Mouse (Mus musculus): ENCODE measurements around the gene Ano2.

The Ano2 gene

GRCm38 (mm10) chr6:125743203-125744100 is 53.2 kb downstream of the Ano2 start:
- no peak for DNase-seq

- DNase-seq = no peak
Observed at GRCm38 (mm10) chr6:125747322-125747930, 57.2 kb downstream of the Ano2 start.

- DNase-seq = no peak
Observed at GRCm38 (mm10) chr6:125748646-125749045, 58.4 kb downstream of the Ano2 start.

GRCm38 (mm10) chr6:125762851-125763519 is 72.8 kb downstream of the Ano2 start:
- DNase-seq = no peak

GRCm38 (mm10) chr6:125773256-125773655 is 83.0 kb downstream of the Ano2 start:
- DNase-seq = no peak

- DNase-seq = no peak
Observed at GRCm38 (mm10) chr6:125776291-125776690, 86.1 kb downstream of the Ano2 start.

GRCm38 (mm10) chr6:125802954-125803353 is 112.7 kb downstream of the Ano2 start:
- DNase-seq = no peak

GRCm38 (mm10) chr6:125803364-125804011 is 113.3 kb downstream of the Ano2 start:
- DNase-seq = no peak

GRCm38 (mm10) chr6:125808996-125809649 is 118.9 kb downstream of the Ano2 start:
- DNase-seq = no peak

- DNase-seq = no peak
Observed at GRCm38 (mm10) chr6:125811395-125811794, 121.2 kb downstream of the Ano2 start.

GRCm38 (mm10) chr6:125838121-125838520 is 147.9 kb downstream of the Ano2 start:
- DNase-seq = no peak

GRCm38 (mm10) chr6:125841284-125841683 is 151.1 kb downstream of the Ano2 start:
- no peak for DNase-seq

GRCm38 (mm10) chr6:125851196-125851595 is 161.0 kb downstream of the Ano2 start:
- no peak for DNase-seq

- no peak for DNase-seq
Observed at GRCm38 (mm10) chr6:125858294-125858693, 168.1 kb downstream of the Ano2 start.

- no peak for DNase-seq
Observed at GRCm38 (mm10) chr6:125868516-125868915, 178.3 kb downstream of the Ano2 start.

GRCm38 (mm10) chr6:125871482-125871881 is 181.3 kb downstream of the Ano2 start:
- no peak for DNase-seq

- DNase-seq = no peak
Observed at GRCm38 (mm10) chr6:125874742-125875141, 184.5 kb downstream of the Ano2 start.

- DNase-seq = no peak
Observed at GRCm38 (mm10) chr6:125876884-125877283, 186.7 kb downstream of the Ano2 start.

GRCm38 (mm10) chr6:125878671-125879070 is 188.5 kb downstream of the Ano2 start:
- no peak for DNase-seq

GRCm38 (mm10) chr6:125879306-125879705 is 189.1 kb downstream of the Ano2 start:
- no peak for DNase-seq

GRCm38 (mm10) chr6:125888596-125888995 is 198.4 kb downstream of the Ano2 start:
- no peak for DNase-seq

- no peak for DNase-seq
Observed at GRCm38 (mm10) chr6:125894340-125894739, 204.1 kb downstream of the Ano2 start.

GRCm38 (mm10) chr6:125914446-125914845 is 224.2 kb downstream of the Ano2 start:
- DNase-seq = no peak
